Mouse (Mus musculus): ENCODE data around the gene Chchd3. TPM values are rescaled to one million over a fixed set of nuclear protein-coding genes. Genes with fewer than 3 reads are reported as not detected.
A peak's percentile ranks its signal among the peaks of the same experiment; 100 is the strongest.

Chchd3 gene
- polyA plus RNA-seq, 1 experiment from 2014 or later, result 103 TPM

DNA sequence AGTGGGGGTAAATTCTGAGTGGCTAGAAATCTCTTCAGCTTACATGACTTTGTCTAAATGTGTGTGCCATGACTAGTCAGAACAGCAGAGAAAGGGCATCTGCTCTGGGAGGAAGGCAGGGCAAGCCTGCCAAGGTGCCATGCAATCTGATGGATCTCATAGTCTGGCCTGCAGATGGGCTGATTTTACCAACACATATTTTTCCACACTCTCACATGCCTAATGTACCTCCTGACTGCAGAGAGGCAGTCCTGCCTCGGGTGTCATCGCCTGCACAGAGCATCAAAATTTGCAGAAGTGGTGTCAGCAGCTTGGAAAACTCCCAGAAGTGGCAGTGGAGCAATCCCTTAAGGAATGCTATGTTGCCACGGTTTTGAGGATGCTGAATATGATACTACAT lies 55.5 kb downstream of the Chchd3 start:
- WGBS, result 71% methylated on average over 3 of the region's 3 CpGs
- no peaks in the 10 kb centered on the region for H3K4me1 ChIP-seq (ENCODE audit: insufficient read depth)

DNA sequence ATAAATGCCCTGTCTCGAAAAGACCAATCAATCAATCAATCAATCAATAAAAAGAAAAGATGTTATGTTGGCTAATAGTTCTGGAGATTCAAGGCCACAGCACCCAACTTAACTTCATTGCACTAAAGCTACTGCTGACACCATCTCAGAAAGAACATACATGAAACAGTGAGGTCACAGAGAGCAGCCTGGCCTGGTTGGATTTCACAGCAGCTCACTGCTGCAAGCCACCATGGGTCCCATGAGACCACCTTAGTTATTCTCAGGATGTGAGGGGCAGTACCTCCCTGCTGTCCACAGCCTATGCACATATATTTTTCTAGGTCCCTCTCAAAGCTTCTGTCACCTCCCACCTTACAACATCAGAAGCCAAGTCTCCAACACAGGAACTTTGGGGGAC lies 57.1 kb downstream of the Chchd3 start:
- no peaks in the 10 kb centered on the region for H3K9me3 ChIP-seq (ENCODE audit: low read depth, low read length)
- 71% methylated on average over 1 of the region's 1 CpGs for WGBS
- no peak overlapping the region for H3K4me2 ChIP-seq
- no peaks in the 10 kb centered on the region for H3K27me3 ChIP-seq (ENCODE audit: insufficient read depth, low read length)
- 0 out of 2 replicates have a peak, but pooled peaks cover 4% of the 10 kb centered on the region for H3K36me3 ChIP-seq (ENCODE audit: insufficient read depth)
- DNase-seq, result no peak
- ATAC-seq (ENCODE audit: insufficient read depth), result no peak
- H3K4me3 ChIP-seq (ENCODE audit: low read depth, low read length), result no peak overlapping the region
- H3K4me1 ChIP-seq (ENCODE audit: insufficient read depth), result no peaks in the 10 kb centered on the region
- no peak for TF ChIP-seq CTCF (IDR thresholded peaks at IDR 0.05; ENCODE audit: low read depth)
- H3K9ac ChIP-seq, result no peak overlapping the region
- no peak overlapping the region for H3K27ac ChIP-seq (ENCODE audit: low read depth)

More for the DNA sequence above, 55.5 kb downstream of the Chchd3 start:
- Histone ChIP-seq H3K36me3 (ENCODE audit: insufficient read depth) (0 out of 2 replicates have a peak, but pooled peaks cover 4% of the 10 kb centered on the region), H3K27me3 (ENCODE audit: insufficient read depth, low read length) (no peaks in the 10 kb centered on the region), H3K4me3 (ENCODE audit: low read depth, low read length) (no peak overlapping the region), H3K9ac (no peak overlapping the region), H3K4me2 (no peak overlapping the region), H3K27ac (ENCODE audit: low read depth) (no peak overlapping the region), H3K9me3 (ENCODE audit: low read depth, low read length) (no peaks in the 10 kb centered on the region)
- DNase-seq (no peak), ATAC-seq (ENCODE audit: insufficient read depth) (no peak)
- TF ChIP-seq CTCF (IDR thresholded peaks at IDR 0.05; ENCODE audit: low read depth), result no peak

DNA sequence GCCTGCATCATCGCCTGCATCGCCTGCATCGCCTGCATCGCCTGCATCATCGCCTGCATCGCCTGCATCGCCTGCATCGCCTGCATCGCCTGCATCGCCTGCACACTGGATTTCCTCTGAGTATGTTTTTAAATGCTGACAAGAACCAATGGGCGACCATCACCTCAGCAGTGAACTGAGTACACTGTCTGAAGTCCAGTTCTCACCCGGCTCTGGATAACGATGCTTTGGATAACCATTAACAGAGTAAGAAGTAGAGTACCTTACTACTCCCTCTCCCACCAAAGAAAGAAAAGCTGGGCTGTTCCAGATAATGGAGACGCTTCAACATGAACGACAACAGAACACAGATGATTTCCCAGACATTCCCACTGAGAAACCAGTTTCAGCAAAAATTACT lies 58.8 kb downstream of the Chchd3 start:
- Histone ChIP-seq H3K4me1 (ENCODE audit: insufficient read depth) (0 out of 2 replicates have a peak, but pooled peaks cover 4% of the 10 kb centered on the region), H3K27me3 (ENCODE audit: insufficient read depth, low read length) (no peaks in the 10 kb centered on the region), H3K36me3 (ENCODE audit: insufficient read depth) (no peaks in the 10 kb centered on the region), H3K4me3 (ENCODE audit: low read depth, low read length) (no peak overlapping the region), H3K9ac (no peak overlapping the region), H3K4me2 (no peak overlapping the region), H3K9me3 (ENCODE audit: low read depth, low read length) (no peaks in the 10 kb centered on the region), H3K27ac (ENCODE audit: low read depth) (no peak overlapping the region)
- 91% methylated on average over 15 of the region's 15 CpGs for WGBS
- ATAC-seq (ENCODE audit: insufficient read depth) (no peak), DNase-seq (no peak)
- no peak for TF ChIP-seq CTCF (IDR thresholded peaks at IDR 0.05; ENCODE audit: low read depth)

DNA sequence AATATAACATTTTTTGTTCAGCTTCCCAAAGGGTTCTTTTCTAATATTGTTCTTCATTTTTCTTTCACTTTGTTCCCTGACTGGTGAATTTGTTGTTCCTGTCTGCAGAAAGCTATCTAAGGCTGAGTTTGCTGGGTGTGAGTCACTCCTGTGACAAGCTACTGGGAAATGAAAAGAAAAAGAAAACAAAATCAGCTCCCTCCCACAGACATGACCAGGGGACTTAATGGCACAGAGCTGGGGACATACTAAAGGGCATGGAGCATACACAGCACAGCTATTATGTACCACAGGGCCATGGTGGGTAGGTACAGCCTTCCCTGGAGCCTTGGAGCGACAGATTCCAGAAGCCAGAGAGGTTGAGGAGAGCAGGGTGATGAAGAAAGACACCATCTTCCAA lies 63.5 kb downstream of the Chchd3 start:
- Histone ChIP-seq H3K27ac (ENCODE audit: low read depth) (peak overlapping the region; percentile 36; the same call in 1 of the 2 replicates), H3K9ac (no peak overlapping the region), H3K4me2 (no peak overlapping the region), H3K4me3 (ENCODE audit: low read depth, low read length) (no peak overlapping the region), H3K9me3 (ENCODE audit: low read depth, low read length) (no peaks in the 10 kb centered on the region), H3K27me3 (ENCODE audit: insufficient read depth, low read length) (no peaks in the 10 kb centered on the region), H3K36me3 (ENCODE audit: insufficient read depth) (no peaks in the 10 kb centered on the region), H3K4me1 (ENCODE audit: insufficient read depth) (0 out of 2 replicates have a peak, but pooled peaks cover 4% of the 10 kb centered on the region)
- 82% methylated on average over 1 of the region's 1 CpGs for WGBS
- no peak for ATAC-seq (ENCODE audit: insufficient read depth)
- DNase-seq, result no peak
- no peak for TF ChIP-seq CTCF (IDR thresholded peaks at IDR 0.05; ENCODE audit: low read depth)

DNA sequence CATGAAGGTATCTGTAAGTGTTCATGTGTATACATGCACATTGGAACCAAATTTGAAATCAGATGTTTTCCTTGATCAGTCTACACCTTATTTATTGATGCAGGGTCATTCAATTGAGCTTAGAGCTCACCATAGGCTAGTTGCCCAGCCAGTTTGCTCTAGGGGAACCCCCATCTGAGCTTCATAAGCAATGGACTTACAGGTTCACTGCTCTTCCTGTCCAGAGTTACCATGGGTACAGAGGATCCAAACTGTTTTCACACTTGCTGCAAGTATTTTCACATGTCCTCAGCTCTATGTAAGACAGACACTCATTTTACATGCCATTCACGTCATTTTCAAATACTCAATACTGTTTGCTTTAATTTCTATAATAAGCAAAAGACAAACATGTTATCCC lies 66.2 kb downstream of the Chchd3 start:
- no peak for TF ChIP-seq CTCF (IDR thresholded peaks at IDR 0.05; ENCODE audit: low read depth)
- ATAC-seq (ENCODE audit: insufficient read depth) (no peak), DNase-seq (no peak)
- no peaks in the 10 kb centered on the region for H3K36me3 ChIP-seq (ENCODE audit: insufficient read depth)
- H3K9ac ChIP-seq, result no peak overlapping the region
- no peaks in the 10 kb centered on the region for H3K9me3 ChIP-seq (ENCODE audit: low read depth, low read length)
- 0 out of 2 replicates have a peak, but pooled peaks cover 4% of the 10 kb centered on the region for H3K4me1 ChIP-seq (ENCODE audit: insufficient read depth)
- no peak overlapping the region for H3K4me2 ChIP-seq
- no peak overlapping the region for H3K27ac ChIP-seq (ENCODE audit: low read depth)
- WGBS, result 78% methylated on average over 1 of the region's 1 CpGs
- no peaks in the 10 kb centered on the region for H3K27me3 ChIP-seq (ENCODE audit: insufficient read depth, low read length)
- no peak overlapping the region for H3K4me3 ChIP-seq (ENCODE audit: low read depth, low read length)

DNA sequence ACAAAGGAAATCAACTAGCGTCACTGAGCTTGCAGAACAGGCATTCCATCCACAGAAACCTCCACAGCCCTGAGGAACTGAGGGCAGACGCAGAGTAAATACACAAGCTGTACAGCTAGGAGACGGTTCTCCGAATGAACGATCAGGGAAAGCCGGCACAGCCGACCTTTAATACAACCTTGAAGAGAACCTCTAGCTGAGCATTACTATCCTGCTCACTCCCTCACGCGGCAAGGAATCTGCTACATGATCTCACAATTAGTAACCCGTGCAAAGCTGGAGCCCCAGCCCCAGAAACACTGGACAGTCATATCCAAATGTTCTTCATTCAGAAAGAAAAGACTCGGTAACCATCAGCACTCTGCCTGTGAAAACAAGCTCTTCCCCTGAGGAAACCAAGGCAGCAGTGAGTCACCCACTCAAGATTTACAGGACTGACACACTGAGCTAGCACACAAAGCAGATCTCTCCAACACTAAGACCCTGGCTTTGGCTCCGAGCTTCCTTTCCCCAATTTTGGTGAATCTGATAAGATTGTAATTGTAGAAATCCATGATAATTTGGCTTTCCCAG lies 69.9 kb downstream of the Chchd3 start:
- DNase-seq, result no peak
- Histone ChIP-seq H3K27me3 (ENCODE audit: insufficient read depth, low read length) (no peaks in the 10 kb centered on the region), H3K4me3 (ENCODE audit: low read depth, low read length) (no peak overlapping the region), H3K4me1 (ENCODE audit: insufficient read depth) (no peaks in the 10 kb centered on the region), H3K36me3 (ENCODE audit: insufficient read depth) (no peaks in the 10 kb centered on the region), H3K9me3 (ENCODE audit: low read depth, low read length) (no peaks in the 10 kb centered on the region), H3K9ac (no peak overlapping the region), H3K4me2 (no peak overlapping the region), H3K27ac (ENCODE audit: low read depth) (0 out of 2 replicates have a peak overlapping the region, but pooled peaks have one; percentile 30)
- WGBS, result 36% methylated on average over 12 of the region's 12 CpGs
- TF ChIP-seq CTCF (IDR thresholded peaks at IDR 0.05; ENCODE audit: low read depth), result no peak
- ATAC-seq (ENCODE audit: insufficient read depth), result no peak; the same call in 1 of the 2 replicates

DNA sequence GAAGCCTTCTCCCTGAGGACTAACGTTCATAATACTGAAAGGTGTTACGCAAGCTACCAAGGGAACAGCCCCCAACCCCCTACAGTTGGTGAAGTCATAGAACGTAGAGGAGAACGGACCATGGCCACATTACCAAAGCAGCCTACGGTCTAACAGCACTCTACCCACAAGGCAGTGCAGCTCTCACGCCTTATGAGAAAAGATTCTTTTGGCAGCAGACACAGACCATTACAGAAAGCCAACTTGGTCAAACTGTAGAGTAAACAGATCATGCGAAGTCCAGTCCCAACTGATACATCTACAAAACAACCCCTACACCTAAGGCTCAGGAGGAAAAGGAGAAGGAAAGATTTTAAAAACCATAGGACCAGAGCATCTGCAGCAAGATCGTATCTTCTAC lies 71.5 kb downstream of the Chchd3 start:
- DNase-seq, result no peak
- Histone ChIP-seq H3K36me3 (ENCODE audit: insufficient read depth) (no peaks in the 10 kb centered on the region), H3K4me3 (ENCODE audit: low read depth, low read length) (no peak overlapping the region), H3K9me3 (ENCODE audit: low read depth, low read length) (no peaks in the 10 kb centered on the region), H3K27me3 (ENCODE audit: insufficient read depth, low read length) (no peaks in the 10 kb centered on the region), H3K4me2 (no peak overlapping the region), H3K9ac (no peak overlapping the region), H3K27ac (ENCODE audit: low read depth) (no peak overlapping the region), H3K4me1 (ENCODE audit: insufficient read depth) (no peaks in the 10 kb centered on the region)
- no peak for ATAC-seq (ENCODE audit: insufficient read depth)
- 86% methylated on average over 8 of the region's 8 CpGs for WGBS
- TF ChIP-seq CTCF (IDR thresholded peaks at IDR 0.05; ENCODE audit: low read depth), result no peak
